Comparison of ENCODE assay signal across 8 mouse cellular contexts in genomic region chr2:119336470-119336869, GRCm38 (mm10). TPM values are rescaled to one million over a fixed set of nuclear protein-coding genes. Genes with fewer than 3 reads are reported as not detected.
A peak's percentile ranks its signal among the peaks of the same experiment; 100 is the strongest.
DNase-seq lines count a peak whose midpoint lies in the region; ATAC-seq and TF ChIP-seq lines count a peak whose summit lies in the region.

No protein-coding gene starts in this region.

- 42% methylated on average over 10 of the region's 10 CpGs for WGBS in lung, postnatal 0 days
- 80% methylated on average over 10 of the region's 10 CpGs for WGBS in neural tube, embryonic 15.5 days
- 69% methylated on average over 10 of the region's 10 CpGs for WGBS in embryonic facial prominence, embryonic 10.5 days

- peak; percentile 41 for DNase-seq in adrenal gland, postnatal 14 days
- no peak for DNase-seq in adrenal gland, adult 2 months
- no peak for DNase-seq in lung, postnatal 0 days (ENCODE audit: low spot score)
- DNase-seq in lung, postnatal 25 days (ENCODE audit: low spot score), result no peak
- DNase-seq in heart, postnatal 4 days, result peak; percentile 40
- DNase-seq in embryonic facial prominence, embryonic 10.5 days (ENCODE audit: low spot score), result no peak
- DNase-seq in frontal cortex, postnatal 14 days (ENCODE audit: low spot score in 2 of 2), result no peak

- H3K4me1 ChIP-seq in lung, postnatal 0 days (ENCODE audit: insufficient read depth, low read depth, low read length), result no peaks in the 10 kb centered on the region; the same call in 1 of the 2 replicates
- H3K4me1 ChIP-seq in neural tube, embryonic 15.5 days, result peaks cover 11% of the 10 kb centered on the region
- H3K4me1 ChIP-seq in embryonic facial prominence, embryonic 10.5 days, result peaks cover 17% of the 10 kb centered on the region

- ATAC-seq in lung, postnatal 0 days, result no peak
- no peak for ATAC-seq in neural tube, embryonic 15.5 days (ENCODE audit: low FRiP score)

- H3K27ac ChIP-seq in lung, postnatal 0 days (ENCODE audit: low read length), result peak overlapping the region; percentile 21; the same call in 1 of the 2 replicates
- 0 out of 2 replicates have a peak overlapping the region, but pooled peaks have one; percentile 24 for H3K27ac ChIP-seq in neural tube, embryonic 15.5 days (replicated peaks)
- H3K27ac ChIP-seq in embryonic facial prominence, embryonic 10.5 days (replicated peaks), result no peak overlapping the region

- 0 out of 2 replicates have a peak overlapping the region, but pooled peaks have one; percentile 3 for H3K4me2 ChIP-seq in lung, postnatal 0 days (replicated peaks; ENCODE audit: low read depth, low read length)
- no peak overlapping the region for H3K4me2 ChIP-seq in neural tube, embryonic 15.5 days

- no peaks in the 10 kb centered on the region for H3K9me3 ChIP-seq in lung, postnatal 0 days (ENCODE audit: low read length)
- no peaks in the 10 kb centered on the region for H3K9me3 ChIP-seq in neural tube, embryonic 15.5 days (replicated peaks)
- H3K9me3 ChIP-seq in embryonic facial prominence, embryonic 10.5 days, result no peaks in the 10 kb centered on the region

- H3K27me3 ChIP-seq in lung, postnatal 0 days (replicated peaks; ENCODE audit: insufficient read depth, low read length), result no peaks in the 10 kb centered on the region
- H3K27me3 ChIP-seq in neural tube, embryonic 15.5 days (replicated peaks), result peaks cover 13% of the 10 kb centered on the region
- peaks cover 54% of the 10 kb centered on the region for H3K27me3 ChIP-seq in embryonic facial prominence, embryonic 10.5 days (replicated peaks; ENCODE audit: low read depth, poor library complexity, severe bottlenecking)

- no peak for TF ChIP-seq EP300 in lung, postnatal 0 days (IDR thresholded peaks at IDR 0.05)

- no peaks in the 10 kb centered on the region for H3K36me3 ChIP-seq in lung, postnatal 0 days (ENCODE audit: insufficient read depth, low read length)
- H3K36me3 ChIP-seq in neural tube, embryonic 15.5 days, result no peaks in the 10 kb centered on the region
- no peaks in the 10 kb centered on the region for H3K36me3 ChIP-seq in embryonic facial prominence, embryonic 10.5 days (replicated peaks)

- no peak for TF ChIP-seq CTCF in lung, postnatal 0 days (IDR thresholded peaks at IDR 0.05)

- H3K9ac ChIP-seq in lung, postnatal 0 days (replicated peaks; ENCODE audit: low read depth), result no peak overlapping the region
- H3K9ac ChIP-seq in neural tube, embryonic 15.5 days (replicated peaks), result no peak overlapping the region

- no peak overlapping the region for H3K4me3 ChIP-seq in lung, postnatal 0 days (ENCODE audit: low read depth, low read length)
- H3K4me3 ChIP-seq in neural tube, embryonic 15.5 days (replicated peaks), result no peak overlapping the region
- no peak overlapping the region for H3K4me3 ChIP-seq in embryonic facial prominence, embryonic 10.5 days

RNA-seq across cellular contexts. Expression of gene Dll4, which starts 10.9 kb away (rescaled TPM):
- total RNA-seq in adrenal gland, postnatal 14 days (2021), result 13.7 and 14.4 TPM in 2 replicates
- total RNA-seq in adrenal gland, adult 2 months (2021), result 1 to 10 TPM; 5.8 to 9.8 TPM
- 14.9 and 16.0 TPM in 2 replicates for polyA plus RNA-seq in adrenal gland, adult 2 months (2012; rRNA removed)
- polyA plus RNA-seq in lung, postnatal 0 days (2015; fragmentation: Nextera tagmentation; extraction: Ambion mirVana), result 22.7 and 25.9 TPM in 2 replicates
- total RNA-seq in heart, postnatal 4 days (2021), result 10 to 100 TPM; 19.7 to 20.8 TPM
- 3.9 and 10.4 TPM in 2 replicates for polyA plus RNA-seq in neural tube, embryonic 15.5 days (2015; fragmentation: Nextera tagmentation; extraction: Ambion mirVana)
- polyA plus RNA-seq in embryonic facial prominence, embryonic 10.5 days (2016; fragmentation: Nextera tagmentation; extraction: Ambion mirVana), result 4.4 and 4.6 TPM in 2 replicates

RNA-seq across cellular contexts. Expression of gene Chac1, which starts 14.6 kb away (rescaled TPM):
- total RNA-seq in adrenal gland, postnatal 14 days (2021), result 3.7 and 6.2 TPM in 2 replicates
- total RNA-seq in adrenal gland, adult 2 months (2021), result 10 to 100 TPM in 1 of 2 experiments, 1 to 10 TPM in 1; 3.1 to 28.4 TPM
- polyA plus RNA-seq in adrenal gland, adult 2 months (2012; rRNA removed), result 12.8 and 21.4 TPM in 2 replicates
- polyA plus RNA-seq in lung, postnatal 0 days (2015; fragmentation: Nextera tagmentation; extraction: Ambion mirVana), result 1.5 and 1.8 TPM in 2 replicates
- under 1 TPM; 0.43 to 0.81 TPM for total RNA-seq in heart, postnatal 4 days (2021)
- polyA plus RNA-seq in neural tube, embryonic 15.5 days (2015; fragmentation: Nextera tagmentation; extraction: Ambion mirVana), result 11.3 and 12.1 TPM in 2 replicates
- 0.90 and 1.1 TPM in 2 replicates for polyA plus RNA-seq in embryonic facial prominence, embryonic 10.5 days (2016; fragmentation: Nextera tagmentation; extraction: Ambion mirVana)

RNA-seq across cellular contexts. Expression of gene Vps18, which starts 47.9 kb away (rescaled TPM):
- total RNA-seq in adrenal gland, postnatal 14 days (2021), result 18.1 and 18.6 TPM in 2 replicates
- 10 to 100 TPM; 21.2 to 22.0 TPM for total RNA-seq in adrenal gland, adult 2 months (2021)
- 27.6 and 30.1 TPM in 2 replicates for polyA plus RNA-seq in adrenal gland, adult 2 months (2012; rRNA removed)
- polyA plus RNA-seq in lung, postnatal 0 days (2015; fragmentation: Nextera tagmentation; extraction: Ambion mirVana), result 11.1 and 11.4 TPM in 2 replicates
- total RNA-seq in heart, postnatal 4 days (2021), result 10 to 100 TPM; 13.9 to 14.0 TPM
- 23.7 and 23.8 TPM in 2 replicates for polyA plus RNA-seq in neural tube, embryonic 15.5 days (2015; fragmentation: Nextera tagmentation; extraction: Ambion mirVana)
- polyA plus RNA-seq in embryonic facial prominence, embryonic 10.5 days (2016; fragmentation: Nextera tagmentation; extraction: Ambion mirVana), result 23.1 and 25.1 TPM in 2 replicates

Comparison
In these comparisons a context has a peak if more than half of its experiments do, and no peak if none do; other contexts are left out.
1. DNase-seq: peak in adrenal gland, postnatal 14 days (single experiment) and heart, postnatal 4 days (single experiment); none in adrenal gland, adult 2 months (single experiment), lung, postnatal 0 days (single experiment), lung, postnatal 25 days (single experiment), embryonic facial prominence, embryonic 10.5 days (single experiment) and frontal cortex, postnatal 14 days (0 of 2).